Mouse (Mus musculus) kidney, adult 2 months (tissue): ENCODE data around the gene Gm4969.

ENCODE experiments used
- CTCF ChIP-seq: fragments of 200-500 bp; conservative IDR thresholded peaks from 2 replicates; pipeline ENCODE4 v1.5.1; 2011; ENCODE audit warnings: low read depth, mild to moderate bottlenecking, control low read depth, low read length, moderate library complexity, mixed read lengths; ENCODE audit not compliant: insufficient read depth, insufficient read length
- POLR2A ChIP-seq: fragments of 200-500 bp; IDR thresholded peaks from one replicate; pipeline ENCODE4 v1.6.1; 2011; ENCODE audit warnings: low read depth, low read length, control low read depth

- TF ChIP-seq CTCF: no peak
- TF ChIP-seq POLR2A: no peak
Measured at GRCm38 (mm10) chr7:19121686-19122085, 3.5 kb upstream of the Gm4969 start.
